Mouse (Mus musculus) small intestine, adult 2 months (tissue): ENCODE results near the gene Srd5a3.

Experiments
- CTCF ChIP-seq: fragments of 200-500 bp; IDR thresholded peaks from 2 replicates; pipeline ENCODE4 v1.5.1; 2012; ENCODE audit warnings: low read depth, mild to moderate bottlenecking, control low read depth, inconsistent platforms, low read length, moderate library complexity, mixed read lengths; ENCODE audit not compliant: insufficient replicate concordance, insufficient read length; ENCODE audit errors: extremely low read depth
- POLR2A ChIP-seq: fragments of 200-500 bp; IDR thresholded peaks from 2 replicates; pipeline ENCODE4 v1.6.1; 2012; ENCODE audit warnings: low read depth, mild to moderate bottlenecking, control low read depth, inconsistent platforms, low read length, moderate library complexity

GRCm38 (mm10) chr5:76184286-76185080, 44.4 kb downstream of the Srd5a3 start:
- TF ChIP-seq POLR2A (no peak; the same call in 1 of the 2 replicates), CTCF (no peak)
